Mouse (Mus musculus) thymus, postnatal 25 days (tissue): ENCODE results near the gene Snx19.

Source experiments
- DNase-seq: peaks from one replicate; pipeline ENCODE4 v3.0.0; 2022

Snx19 gene

DNA sequence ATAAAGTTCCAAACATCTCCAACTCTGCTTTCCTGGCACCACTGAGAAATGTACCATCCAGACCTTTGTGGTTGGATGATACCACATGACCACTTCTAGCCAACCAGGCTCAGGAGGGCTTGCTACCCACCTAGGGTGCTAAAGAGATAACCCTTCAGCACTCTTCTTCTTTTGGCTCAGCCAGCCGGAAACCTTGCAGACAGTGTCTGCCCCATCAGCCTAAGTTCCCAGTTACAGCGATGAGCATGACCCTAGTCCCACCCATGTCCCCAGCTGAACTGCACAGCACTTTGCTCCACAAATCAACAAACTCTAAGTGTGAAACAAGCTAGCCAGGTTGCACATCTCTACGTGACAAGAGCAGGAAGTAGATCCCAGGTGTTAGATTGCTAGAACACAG is 57.3 kb downstream of the Snx19 start:
- DNase-seq = no peak

DNA sequence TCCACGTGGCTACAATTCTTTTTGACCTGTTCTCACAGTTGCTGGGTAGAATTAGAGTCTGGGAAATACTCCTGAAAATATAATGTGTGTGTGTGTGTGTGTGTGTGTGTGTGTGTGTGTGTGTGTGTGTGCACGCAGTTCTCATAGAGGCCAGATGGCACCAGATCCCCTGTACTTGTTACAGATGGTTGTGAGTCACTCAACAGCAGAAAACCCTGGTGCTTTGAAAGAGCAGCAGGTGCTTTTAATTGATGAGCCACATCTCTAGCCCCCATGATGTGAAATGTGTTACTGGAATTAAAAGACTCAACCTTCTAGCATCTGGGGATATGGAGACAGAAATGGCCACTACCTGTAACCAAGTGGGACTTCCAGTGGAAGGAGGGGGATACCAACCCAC is 58.3 kb downstream of the Snx19 start:
- no peak for DNase-seq

DNA sequence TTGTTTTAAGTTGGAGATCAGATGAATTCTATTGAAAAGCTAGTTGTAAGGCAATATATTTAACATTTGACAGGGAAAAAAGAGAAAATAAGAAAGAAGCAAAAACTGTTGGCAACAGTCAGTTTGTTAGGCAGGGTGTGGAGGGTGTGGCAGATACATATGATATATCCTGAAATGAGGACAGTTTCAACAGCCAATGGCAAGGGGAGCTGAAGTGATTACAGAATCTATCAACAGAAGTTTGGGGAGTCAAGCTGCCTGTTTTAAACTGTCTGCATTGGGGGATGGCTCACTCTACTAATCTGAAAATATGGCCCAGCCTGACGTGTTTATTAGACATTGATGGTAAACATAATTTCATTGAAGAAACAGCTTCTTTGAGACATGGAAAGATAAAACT is 61.5 kb downstream of the Snx19 start:
- no peak for DNase-seq

DNA sequence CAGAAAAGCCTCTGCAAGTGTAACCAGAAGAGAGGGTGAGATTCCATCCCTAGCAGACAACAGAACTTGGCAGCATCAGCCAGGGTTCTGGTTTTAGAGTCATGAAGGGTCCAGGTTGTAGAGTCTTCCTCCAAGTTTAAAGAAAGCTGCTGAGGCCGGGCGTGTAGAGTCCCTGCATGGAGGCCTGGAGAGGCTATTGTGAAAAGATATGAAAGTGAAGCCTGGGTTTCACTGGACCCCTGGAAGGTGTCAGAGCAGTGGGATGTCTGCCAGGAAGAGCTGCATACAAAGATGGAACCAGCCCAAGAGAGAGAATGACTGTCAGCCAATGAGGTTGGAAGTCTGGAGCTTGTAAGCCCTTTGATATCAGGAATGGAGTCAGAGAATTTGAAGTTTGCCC is 67.5 kb downstream of the Snx19 start:
- DNase-seq = no peak

DNA sequence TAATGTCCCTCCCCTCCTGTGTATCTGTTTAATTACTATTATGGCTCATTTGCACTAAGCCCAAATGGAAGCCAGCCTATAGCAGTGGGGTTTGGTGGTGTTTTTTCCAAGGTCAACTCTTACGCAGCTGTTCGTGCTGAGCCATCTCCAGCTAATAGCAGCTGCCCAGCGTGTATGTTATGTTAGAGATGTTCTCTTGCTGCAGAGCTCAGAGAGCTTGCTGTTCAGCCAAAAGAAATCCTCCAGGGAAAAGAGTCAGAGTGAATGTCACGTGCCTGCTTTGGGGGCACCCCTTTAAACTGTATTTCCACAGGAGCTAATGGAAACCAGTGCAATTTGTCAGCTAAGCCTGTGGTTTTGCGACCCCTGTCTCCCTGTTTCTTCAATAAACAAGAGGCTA is 82.1 kb downstream of the Snx19 start:
- DNase-seq = no peak

DNA sequence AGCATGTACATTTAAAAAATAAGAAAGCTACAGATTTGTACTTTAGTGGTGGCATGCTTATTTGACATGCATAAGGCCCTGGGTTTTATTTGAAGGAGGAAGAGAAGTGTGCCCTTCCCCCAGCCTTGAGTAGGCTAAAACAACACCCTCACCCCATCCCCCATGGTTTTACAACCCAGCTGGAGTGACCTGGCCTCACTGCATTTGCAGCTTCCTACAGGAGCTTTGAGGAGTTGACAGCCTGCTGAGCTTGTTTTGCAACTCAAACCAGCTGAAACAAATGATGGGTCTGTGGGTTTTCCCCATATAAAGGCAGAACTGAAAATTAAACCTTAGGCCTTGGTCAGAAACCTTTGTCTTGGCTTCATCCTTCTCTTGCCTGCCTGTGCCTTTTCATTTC is 89.0 kb downstream of the Snx19 start:
- no peak for DNase-seq
